Mouse (Mus musculus) frontal cortex, adult 2 months (tissue): ENCODE results near the gene Ticrr. TPM values are rescaled to one million over a fixed set of nuclear protein-coding genes. Genes with fewer than 3 reads are reported as not detected.

ENCODE experiments used
- DNase-seq, 2 experiments: peaks; one replicate each; pipeline ENCODE4 v3.0.0; 2022; ENCODE audit warnings: low spot score in 1 of 2; ENCODE audit errors: extremely low spot score in 1 of 2
- polyA plus RNA-seq: library from polyadenylated mRNA; depleted of rRNA; stranded (reverse); fragments of >200 nt; gene quantifications from 2 replicates; pipeline ENCODE4 v1.2.3, GENCODE M21; 2012

Ticrr gene
- polyA plus RNA-seq, 1 experiment = 0.18 TPM

DNA sequence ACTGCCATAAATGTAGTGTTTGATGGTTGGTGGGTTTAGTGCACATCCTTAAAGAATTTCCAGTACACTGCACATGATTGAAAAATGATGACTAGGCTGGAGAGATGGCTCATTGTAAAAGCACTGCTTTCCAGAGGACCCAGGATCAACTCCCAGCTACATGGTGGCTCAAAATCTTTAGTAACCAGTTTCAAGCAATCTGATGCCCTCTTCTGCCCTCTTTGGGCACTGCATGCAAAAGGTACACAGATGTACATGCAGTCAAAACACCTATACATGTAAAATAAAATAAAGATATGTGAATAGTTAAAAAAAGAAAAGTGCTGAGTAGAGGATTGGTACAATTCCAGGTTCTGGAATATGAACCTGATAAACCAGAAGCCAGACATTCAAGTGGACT is 19.2 kb downstream of the Ticrr start:
- DNase-seq = no peak

DNA sequence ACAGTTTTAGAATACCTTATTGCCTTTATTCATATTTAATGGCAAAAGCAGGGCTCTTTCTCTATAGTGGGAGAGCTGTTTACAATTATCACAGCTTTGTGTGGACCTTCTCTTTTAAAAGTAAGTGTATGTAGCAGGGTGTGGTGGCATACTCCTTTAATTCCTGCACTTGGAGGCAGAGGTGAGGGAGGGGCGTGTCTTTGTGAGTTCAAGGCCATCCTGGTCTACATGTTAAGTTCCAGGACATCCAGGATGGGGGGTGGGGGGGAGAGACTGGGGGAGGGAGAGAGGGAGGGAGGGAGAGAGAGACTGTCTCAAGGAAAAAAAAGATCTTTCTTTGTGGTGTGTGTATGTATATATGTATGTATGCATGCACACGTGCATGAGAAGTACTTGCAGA is 20.2 kb downstream of the Ticrr start:
- DNase-seq = no peak

DNA sequence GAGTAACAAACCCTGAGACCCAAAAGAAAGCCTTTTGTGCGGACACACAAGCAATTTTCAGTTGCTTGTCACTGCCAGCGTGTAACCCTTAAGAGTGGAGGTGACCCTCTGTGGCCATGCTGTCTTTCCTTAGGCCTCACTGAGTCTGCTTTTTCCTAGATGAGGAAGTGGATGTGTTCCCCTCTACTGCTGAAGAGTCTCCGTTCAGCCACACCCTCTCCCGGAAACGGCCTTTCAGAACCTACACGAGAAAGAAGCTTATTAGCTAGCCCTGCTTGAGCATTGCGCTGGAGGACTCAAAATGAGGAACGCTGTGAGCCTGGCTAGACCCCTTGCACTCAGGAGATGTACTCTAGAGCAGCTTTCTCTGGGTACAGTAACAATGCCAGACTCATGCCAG is 36.5 kb downstream of the Ticrr start:
- DNase-seq = no peak

DNA sequence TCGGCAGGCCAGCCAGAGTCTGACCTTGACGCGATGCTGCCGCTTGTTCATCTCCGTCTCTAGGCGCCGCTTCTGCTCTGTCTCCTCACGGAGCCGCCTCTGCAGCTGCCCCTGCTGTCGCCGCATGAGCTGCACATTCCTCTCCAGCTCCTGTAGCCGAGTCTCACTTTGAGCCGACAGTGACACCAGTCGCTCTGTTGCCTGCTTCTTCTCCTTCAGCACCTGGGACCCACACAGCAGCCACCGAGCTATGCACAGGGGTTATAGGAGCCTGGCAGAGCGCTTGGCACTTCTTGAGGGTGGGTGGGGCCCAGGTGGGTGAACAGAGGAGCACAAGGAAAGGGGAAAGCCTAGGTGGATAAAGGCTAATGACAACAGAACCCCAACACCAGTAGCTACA is 42.8 kb downstream of the Ticrr start:
- DNase-seq = no peak

DNA sequence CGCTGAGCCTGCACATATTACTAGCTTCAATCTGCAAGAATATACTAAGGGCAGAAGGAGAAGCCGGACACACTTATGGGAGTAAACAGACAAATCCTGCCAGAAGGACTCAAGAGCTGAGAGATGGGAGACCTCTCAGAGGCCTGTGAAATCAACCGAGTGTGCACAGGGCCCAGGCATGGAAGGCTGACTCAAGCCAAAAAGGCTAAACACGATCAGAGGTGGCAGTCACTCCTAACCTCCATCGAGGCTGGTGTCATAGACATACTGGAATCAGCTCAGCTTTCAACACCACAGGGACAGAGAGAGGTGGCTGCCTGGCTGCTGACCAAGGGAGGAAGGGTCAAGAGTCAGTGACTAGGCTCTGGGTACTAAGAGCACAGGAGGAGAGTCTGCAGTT is 45.2 kb downstream of the Ticrr start:
- no peak for DNase-seq

DNA sequence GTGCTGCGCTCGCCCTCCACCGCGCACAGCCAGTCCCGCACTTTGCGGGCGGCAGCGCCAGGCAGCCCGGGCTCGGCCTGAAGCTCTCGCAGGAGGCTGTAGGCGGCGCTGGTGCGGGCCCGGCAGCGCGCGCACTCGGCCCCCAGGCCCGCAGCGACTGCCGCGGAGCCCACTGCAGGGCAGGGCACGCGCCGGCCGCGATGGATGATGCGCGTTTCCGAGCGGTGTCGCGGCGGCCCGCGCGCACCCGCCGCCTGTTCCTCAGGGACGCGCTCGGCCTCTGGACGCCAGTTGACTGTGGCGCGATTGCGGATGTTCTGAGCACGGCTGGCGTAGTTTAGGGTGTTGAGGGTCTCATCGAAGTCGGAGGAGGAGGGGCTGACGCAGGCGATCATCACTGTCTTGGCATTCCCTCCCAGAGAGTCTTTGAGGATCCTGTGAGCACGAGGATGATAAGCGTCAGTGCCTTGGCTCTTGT is 50.2 kb downstream of the Ticrr start:
- DNase-seq = peak in 1 of 2 experiments; percentile 56

DNA sequence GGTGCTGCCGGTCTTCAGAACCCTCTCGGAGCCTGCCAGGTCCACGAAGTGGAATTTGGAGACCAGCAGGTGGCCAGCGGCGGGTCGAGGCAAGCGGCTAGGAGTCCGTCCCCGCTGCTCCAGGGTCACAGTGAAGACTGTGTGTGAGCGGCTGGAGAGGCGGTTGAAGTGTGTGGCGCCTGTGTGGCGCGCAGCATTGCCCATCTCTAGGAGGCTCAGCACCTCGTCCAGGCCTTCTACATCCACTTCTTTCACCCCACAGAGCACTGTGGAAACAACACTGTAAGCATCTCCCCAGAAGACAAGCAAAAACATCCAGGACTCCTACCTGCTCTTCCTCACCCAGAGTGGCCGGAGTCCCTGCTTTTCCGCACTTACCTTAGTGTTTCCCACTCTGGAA is 50.8 kb downstream of the Ticrr start:
- no peak for DNase-seq

DNA sequence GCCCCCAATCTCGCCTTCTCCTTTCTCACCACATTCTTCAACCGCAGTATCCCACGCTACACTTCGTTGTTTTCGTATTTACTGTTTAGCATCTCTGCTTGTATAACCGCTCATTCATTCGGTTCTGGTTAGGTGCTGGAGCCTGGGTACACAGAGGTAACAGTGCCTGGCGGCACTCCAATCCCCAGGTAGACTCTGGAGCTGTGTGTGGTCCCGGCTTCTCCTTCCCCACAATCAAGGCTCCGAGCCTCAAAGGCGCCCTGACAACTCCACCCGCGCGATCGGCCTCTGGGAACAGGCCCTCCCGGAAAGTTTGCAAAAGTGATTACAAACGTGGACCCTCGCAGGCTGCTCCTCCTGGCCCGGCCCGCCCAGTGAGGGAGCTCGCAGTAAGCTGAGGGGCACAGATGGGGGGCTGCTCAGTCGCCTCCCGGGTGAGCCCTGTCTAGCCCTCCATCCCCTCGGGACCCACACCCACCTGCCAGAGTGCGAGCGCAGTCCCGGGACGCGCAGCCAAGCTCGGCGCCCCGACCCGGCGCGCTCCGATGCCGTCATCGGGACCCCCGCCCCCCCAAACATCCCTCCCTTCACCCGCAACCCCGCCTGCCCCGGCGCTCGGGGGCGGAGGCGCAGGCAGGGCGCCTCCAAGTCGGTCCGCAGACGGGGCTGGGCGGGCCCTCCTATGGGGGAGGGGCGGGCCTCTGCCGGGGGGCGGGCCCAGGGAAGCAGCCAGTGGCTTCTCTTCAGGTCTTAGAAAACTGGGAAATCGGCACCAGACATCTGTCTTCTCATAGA is 55.4 kb downstream of the Ticrr start, which contains the start of gene Kif7:
Gene Kif7, minus strand, starts transcription at position 534 of the 795 bp plus-strand sequence.
- DNase-seq = peak in 1 of 2 experiments; percentile 41

DNA sequence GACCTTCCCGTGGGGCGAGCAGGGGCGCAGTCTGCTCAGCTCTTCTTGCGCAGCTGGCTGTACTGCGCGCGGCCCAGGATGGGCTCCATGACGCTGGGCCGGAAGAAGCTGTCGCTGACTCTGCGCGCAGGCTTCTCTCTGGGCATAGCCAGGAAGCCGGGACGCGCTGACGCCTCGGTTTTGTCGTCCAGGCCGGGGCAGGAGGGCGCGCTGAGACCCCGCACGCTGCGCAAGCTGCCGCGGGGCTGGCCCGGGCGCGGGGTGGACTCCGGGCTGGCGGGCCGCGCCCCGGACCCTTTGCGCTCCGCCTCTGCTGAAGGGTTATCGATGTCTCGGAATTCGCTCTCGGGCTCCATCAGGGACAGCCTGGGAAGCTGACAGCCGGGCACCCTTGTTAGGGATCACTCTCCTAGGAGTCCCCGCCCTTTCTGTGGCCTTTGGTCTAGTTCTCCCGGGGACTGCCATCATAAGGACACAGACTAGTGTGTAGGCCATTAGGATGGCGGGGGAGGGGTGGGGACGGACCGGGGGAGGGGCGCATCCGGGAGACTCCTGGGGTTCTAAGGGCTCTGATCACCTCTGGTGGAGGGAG is 61.5 kb downstream of the Ticrr start:
- DNase-seq = peak in 1 of 2 experiments; percentile 28

DNA sequence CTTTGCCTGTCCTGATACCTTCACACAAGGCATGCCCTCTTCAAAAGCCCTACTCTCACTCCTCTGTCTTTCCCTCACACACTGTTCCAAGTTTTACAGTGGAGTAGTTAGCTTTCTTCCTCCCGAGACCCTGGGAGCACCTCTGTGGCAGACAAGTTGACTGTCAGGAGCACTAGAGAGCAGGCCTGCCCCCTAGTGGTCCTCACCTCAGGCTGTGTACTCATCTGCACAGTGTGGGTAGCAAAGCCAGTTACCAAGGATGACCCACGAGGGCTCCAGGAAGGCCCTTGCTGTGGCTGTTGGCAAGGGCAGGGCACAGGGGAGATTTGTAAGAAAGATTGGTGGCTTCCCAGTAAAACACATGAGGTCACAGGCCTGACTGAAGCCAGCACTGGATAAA is 67.1 kb downstream of the Ticrr start:
- peak in 1 of 2 experiments; percentile 67 for DNase-seq

DNA sequence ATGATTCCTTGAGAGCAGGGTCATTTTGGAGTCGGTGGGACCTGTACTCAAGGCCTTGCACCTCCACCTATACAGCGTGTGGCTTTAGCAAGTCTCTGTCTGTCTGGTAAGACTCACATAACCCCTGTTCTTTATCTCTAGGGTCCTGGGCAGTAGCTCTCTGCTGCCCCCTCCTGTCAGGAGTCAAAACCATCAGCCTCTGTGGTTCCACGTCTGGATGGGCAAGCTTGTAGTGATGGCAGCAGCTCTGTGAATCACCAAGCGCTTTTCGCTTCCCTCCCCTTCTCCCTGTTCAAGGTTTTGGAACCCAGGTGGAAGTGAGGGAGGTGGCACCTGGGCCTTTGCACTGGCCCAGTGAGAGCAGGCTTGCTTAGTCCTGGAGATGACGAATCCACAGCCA is 68.2 kb downstream of the Ticrr start:
- DNase-seq = peak in 1 of 2 experiments; percentile 73

DNA sequence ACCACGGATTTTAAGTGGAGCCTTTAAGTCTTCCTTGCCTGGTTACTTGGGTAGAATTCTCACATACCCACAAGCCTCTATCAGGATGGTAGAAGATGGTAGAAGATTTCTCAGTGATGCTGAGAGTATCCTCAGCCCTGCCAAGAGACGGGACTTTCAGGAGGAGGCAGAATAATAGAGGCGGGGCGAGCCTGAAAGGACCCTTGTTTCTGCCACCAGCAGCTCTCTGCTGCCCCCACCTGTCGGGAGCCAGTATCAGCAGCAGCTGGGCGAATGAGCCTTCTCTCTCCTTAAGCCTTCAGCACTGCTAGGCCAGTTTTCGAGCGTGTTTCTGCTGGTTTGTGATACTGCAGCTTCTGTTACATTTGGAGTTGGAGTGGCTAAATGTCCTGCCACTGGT is 69.2 kb downstream of the Ticrr start:
- DNase-seq = peak in 1 of 2 experiments; percentile 76

DNA sequence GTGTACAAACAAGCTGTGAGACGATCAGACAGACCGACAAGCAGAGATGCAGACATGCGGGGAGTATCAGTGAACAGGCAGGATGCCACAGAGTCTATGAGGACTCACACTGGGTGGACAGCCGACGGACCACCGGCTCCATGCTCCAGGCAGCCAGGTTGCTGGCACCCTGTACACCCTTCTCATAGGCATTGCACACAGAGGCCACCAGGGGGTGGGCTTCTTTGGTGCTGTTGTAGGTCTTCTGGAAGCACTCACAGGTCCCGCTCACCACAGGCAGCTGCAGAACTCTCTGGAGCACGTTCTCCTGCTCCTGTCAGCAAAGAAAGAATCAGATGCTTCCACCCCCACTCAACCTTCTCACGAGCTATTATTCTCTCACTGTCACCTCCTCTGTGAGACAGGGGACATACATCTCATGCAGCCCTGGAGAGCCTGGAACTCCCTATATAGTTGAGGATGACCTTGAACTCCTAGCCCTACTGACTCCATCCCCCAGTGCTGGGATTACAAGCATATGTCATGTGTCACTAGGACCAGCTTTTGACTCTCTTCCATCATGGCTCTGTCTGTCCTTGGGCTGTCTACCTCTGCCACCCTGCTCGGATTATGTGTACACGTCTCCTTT is 69.9 kb downstream of the Ticrr start:
- no peak for DNase-seq

DNA sequence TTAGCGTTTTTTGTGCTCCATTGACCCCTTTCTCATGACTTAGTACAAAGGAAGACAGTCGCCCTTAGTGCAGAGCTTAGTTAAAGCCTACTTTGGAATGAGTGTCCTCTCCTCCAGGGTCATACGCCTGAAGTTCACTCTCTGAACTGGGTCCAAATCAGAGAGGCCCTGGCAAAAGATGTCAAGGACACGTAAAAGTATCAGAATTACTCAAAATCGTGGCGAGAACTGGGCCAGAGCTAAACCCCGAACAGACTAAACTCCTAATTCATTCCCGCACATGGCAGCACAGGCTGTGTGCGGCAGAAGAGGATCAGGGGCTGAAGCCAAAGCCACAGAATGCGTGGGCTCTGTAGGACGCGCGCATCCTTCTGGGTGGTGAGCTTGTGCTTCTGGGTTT is 71.4 kb downstream of the Ticrr start:
- no peak for DNase-seq

DNA sequence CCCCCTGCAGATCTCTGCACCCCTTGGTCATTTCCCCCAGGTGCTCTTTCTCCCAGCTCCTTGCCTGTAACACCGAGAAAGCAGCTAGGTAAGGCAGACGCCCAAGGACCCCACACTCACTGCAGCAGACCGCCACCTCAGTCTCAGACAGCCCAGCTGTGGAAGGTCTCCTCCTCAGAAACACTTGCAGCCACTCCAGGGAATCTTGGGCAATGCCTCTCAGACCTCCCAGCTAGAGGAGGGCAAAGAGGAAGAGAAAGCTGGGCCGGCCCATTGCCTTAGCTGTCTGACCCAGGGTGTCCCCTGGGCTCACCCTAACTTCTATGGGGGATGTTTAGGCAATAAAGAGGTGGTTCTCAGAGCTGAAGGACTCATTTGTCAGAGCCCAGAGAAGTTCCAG is 72.6 kb downstream of the Ticrr start, which contains the start of gene Plin1:
Gene Plin1, minus strand, starts transcription at position 282 of the 400 bp plus-strand sequence.
- DNase-seq = no peak

DNA sequence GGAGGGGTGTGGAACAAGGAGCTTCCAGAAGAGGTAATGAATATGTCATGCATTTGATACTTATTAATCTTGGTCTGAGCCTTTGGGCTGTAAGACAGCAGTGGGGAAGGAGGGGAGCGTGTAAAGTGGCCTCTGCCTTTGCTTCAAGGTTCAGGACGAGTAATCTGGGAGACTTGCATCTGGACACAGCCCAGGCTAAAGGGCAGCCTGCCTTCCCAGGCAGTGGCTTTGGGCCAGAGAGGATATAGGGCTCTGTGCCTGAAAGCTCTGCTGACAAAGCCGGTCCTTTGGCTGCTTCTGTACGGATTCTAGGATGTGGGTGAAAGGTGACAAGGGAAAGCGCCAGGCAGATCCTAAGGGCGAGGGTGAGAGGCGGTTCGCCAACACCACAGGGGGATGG is 74.6 kb downstream of the Ticrr start:
- DNase-seq = no peak

DNA sequence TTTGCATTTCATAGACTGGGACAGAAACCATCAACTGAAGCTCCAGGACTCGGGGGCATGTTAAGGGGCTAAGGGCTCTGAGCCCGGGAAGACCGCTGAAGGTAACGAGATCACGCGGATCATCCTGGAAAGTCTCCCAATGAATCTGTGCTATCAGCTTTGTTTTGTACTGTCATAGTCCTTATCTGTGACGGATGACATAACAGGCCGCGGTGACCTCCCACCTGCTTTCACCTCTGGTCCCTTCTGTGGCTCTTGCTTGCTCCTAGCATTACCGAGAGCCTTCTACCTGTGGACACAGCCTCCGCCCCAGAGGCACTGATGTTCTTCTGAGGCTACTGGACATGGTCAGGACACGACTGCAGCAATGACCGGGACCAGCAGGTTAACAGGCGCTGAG is 76.5 kb downstream of the Ticrr start:
- no peak for DNase-seq

DNA sequence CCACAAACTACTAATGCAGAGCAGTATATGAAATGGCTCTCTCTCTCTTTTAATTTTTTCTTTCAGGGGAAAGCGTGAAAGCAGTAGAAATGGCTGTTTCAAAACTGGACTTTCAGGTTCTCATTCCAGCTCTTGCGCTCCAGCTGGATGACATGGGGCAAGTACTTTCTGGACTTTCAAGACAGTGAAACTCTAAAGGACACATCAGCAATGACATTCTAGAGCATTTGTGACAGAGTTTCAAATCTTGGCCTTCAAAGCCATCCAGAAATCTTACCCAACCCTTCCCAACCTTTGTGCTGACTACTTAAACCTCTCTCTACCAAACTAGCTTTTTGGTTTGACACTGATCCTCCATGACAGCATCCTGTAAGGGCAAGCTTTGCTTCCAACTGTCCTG is 78.9 kb downstream of the Ticrr start:
- no peak for DNase-seq

DNA sequence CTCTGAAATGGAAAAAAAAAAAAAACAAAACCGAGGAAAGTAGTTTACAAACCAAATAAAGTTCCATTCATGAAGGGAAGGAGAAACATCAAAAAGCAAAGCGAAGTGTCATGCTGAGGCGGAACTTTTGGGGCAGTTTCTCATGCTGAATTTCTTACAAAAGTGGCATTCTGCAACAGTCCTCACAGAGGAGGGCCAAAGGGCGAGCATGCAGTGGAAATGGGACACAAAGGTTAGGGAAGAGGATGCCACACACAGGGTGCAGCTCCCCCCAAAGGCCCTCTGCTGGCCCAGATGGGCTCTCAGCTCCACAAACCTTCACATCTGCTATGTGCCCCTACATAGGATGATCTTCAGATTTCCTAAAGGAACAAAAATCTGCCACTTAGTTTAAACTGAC is 80.3 kb downstream of the Ticrr start:
- DNase-seq = no peak

DNA sequence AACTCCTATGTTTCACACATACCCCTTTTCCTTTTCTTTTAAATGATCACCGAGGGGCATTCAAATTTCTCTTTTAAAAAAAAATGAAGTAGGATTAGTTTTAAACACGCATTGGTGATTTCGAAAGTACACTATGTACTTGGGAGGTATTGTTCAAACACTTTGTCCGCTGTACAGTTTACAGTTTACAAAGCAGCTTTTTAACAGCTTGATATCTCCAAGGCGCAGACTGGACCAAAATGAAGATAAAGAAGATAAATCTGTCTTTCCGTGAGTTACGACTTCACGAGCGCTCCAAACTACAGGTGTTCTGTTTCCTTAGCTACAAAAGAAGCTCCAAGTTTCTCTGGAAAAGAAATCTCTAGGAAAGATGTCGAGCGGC is 82.3 kb downstream of the Ticrr start:
- no peak for DNase-seq

DNA sequence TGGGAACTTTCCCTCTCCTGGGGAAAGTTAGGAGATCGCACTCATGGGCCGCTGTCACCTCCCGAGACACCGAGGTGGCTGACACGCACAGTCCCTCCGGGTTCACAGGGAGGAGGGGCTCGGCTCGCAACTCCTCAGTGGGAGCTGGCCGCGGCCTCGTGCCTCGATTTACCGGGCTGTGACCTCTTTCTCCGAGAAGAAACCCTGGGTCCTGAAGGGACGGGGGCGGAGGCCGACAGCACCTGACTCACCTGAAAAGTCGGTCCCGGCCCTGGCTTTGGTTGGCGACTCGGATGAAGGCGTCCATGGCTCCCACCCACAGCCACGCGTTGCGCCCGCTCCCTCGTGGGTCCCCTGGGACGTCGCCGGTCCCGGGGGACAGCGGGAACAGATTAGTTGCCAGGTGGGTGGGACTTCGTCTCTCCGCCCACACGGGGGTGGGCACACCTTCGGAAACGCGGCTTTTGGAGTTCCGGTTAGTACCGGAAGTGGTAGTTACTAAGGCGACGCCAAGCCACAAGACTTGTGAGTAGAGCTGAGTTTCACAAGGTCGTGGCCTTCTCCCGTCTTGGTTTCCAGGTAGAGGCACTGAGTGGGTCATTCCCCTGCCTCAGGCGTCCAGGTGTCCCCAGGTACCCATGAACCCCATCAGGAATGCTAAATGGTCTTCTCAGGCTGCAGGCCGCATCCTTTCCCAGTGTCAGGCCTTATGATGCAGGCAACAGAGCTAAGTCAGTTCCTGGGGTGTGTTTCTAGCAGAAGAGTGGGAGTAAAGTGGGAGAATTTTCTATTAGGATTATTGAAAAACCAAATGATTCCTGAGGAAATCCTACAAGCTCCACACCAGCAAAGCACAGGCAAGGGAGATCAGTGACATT is 82.9 kb downstream of the Ticrr start, which contains the start of the genes Pex11a and Wdr93:
Gene Pex11a, minus strand, starts transcription at position 473 of the 878 bp plus-strand sequence.
Gene Wdr93, plus strand, starts transcription at position 505 of the 878 bp plus-strand sequence.
- peak; percentile 69 to 82 for DNase-seq
